Mouse (Mus musculus) stomach, postnatal 0 days (tissue): ENCODE data around the gene Spopl. TPM values are rescaled to one million over a fixed set of nuclear protein-coding genes. Genes with fewer than 3 reads are reported as not detected.

Experiments
- ATAC-seq: fragments of 200-750 bp; cut with Nextera tagmentation; 2 replicates; pipeline ENCODE4 v1.8.0; 2017; ENCODE audit not compliant: low FRiP score, low TSS enrichment
- DNase-seq: peaks from one replicate; pipeline ENCODE4 v3.0.0-alpha.2; 2016; ENCODE audit warnings: low spot score
- H3K27ac ChIP-seq: fragments of 300-500 bp; sonication (generic); replicated peaks from 2 replicates; pipeline ENCODE4 v1.5.1; 2014; ENCODE audit warnings: mild to moderate bottlenecking, control low read depth
- H3K27me3 ChIP-seq: fragments of 300-500 bp; sonication (generic); 2 replicates; pipeline ENCODE4 v1.6.1; 2014; ENCODE audit warnings: low read length; ENCODE audit not compliant: control insufficient read depth, insufficient read depth
- H3K36me3 ChIP-seq: fragments of 300-500 bp; sonication (generic); 2 replicates; pipeline ENCODE4 v1.6.1; 2014; ENCODE audit warnings: low read length, mixed read lengths; ENCODE audit not compliant: control insufficient read depth, insufficient read depth
- H3K4me1 ChIP-seq: fragments of 300-500 bp; sonication (generic); replicated peaks from 2 replicates; pipeline ENCODE4 v1.6.1; 2014; ENCODE audit warnings: antibody characterized with exemption; ENCODE audit not compliant: control insufficient read depth, insufficient read depth
- H3K4me2 ChIP-seq: fragments of 300-500 bp; sonication (generic); replicated peaks from 2 replicates; pipeline ENCODE4 v1.6.1; 2014; ENCODE audit warnings: low read depth, mild to moderate bottlenecking, control low read depth, moderate library complexity
- H3K4me3 ChIP-seq: fragments of 300-500 bp; sonication (generic); 2 replicates; pipeline ENCODE4 v1.5.1; 2014; ENCODE audit warnings: low read depth, low read length, control low read depth
- H3K9ac ChIP-seq: fragments of 300-500 bp; sonication (generic); 2 replicates; pipeline ENCODE4 v1.6.1; 2014; ENCODE audit warnings: mild to moderate bottlenecking, low read length, control low read depth, mixed read lengths
- H3K9me3 ChIP-seq: fragments of 300-500 bp; sonication (generic); 2 replicates; pipeline ENCODE4 v1.6.1; 2016; ENCODE audit warnings: low read length; ENCODE audit not compliant: control insufficient read depth
- CTCF ChIP-seq: IDR thresholded peaks from 2 replicates; pipeline ENCODE4 v1.5.1; 2016; ENCODE audit warnings: antibody characterized with exemption, low read depth, mild to moderate bottlenecking, moderate library complexity
- EP300 ChIP-seq: optimal IDR thresholded peaks from 2 replicates; pipeline ENCODE3; 2016; ENCODE audit warnings: antibody characterized with exemption
- WGBS: fragments of 180-500 bp; shearing (Covaris S2); extraction: QIAGEN DNeasy Blood & Tissue Kit; methylation state at CpG from one replicate; pipeline ENCODE4 v1.1.7; 2014; 5-methylcytosine and 5-hydroxymethylcytosine counted together
- polyA plus RNA-seq: library from polyadenylated mRNA; unstranded; fragments of >200 nt; fragmentation: Nextera tagmentation; extraction: Ambion mirVana; gene quantifications from 2 replicates; pipeline ENCODE4 v1.2.1, GENCODE M21; 2015

Spopl gene
- polyA plus RNA-seq, 1 experiment from 2014 or later: 6.6 TPM

GRCm38 (mm10) chr2:23570563-23570962 lies 1.3 kb downstream of the Spopl start:
- ATAC-seq: no peak
- 78% methylated on average over 4 of the region's 4 CpGs for WGBS

GRCm38 (mm10) chr2:23568775-23569174 lies 3.1 kb downstream of the Spopl start:
- Histone ChIP-seq H3K36me3 (no peaks in the 10 kb centered on the region), H3K4me3 (no peak overlapping the region), H3K9ac (no peak overlapping the region), H3K27ac (no peak overlapping the region), H3K4me2 (no peak overlapping the region), H3K4me1 (peaks cover 6% of the 10 kb centered on the region; the same call in 1 of the 2 replicates), H3K9me3 (no peaks in the 10 kb centered on the region), H3K27me3 (no peaks in the 10 kb centered on the region)
- TF ChIP-seq CTCF (no peak), EP300 (no peak)
- DNase-seq: no peak
- ATAC-seq: no peak
- WGBS: 85% methylated on average over 1 of the region's 1 CpGs

More at GRCm38 (mm10) chr2:23570563-23570962, 1.3 kb downstream of the Spopl start:
- no peaks in the 10 kb centered on the region for H3K36me3 ChIP-seq
- H3K27me3 ChIP-seq: no peaks in the 10 kb centered on the region
- no peak overlapping the region for H3K27ac ChIP-seq
- TF ChIP-seq EP300 (no peak), CTCF (no peak)
- H3K4me2 ChIP-seq: peak overlapping the region; percentile 77
- no peaks in the 10 kb centered on the region for H3K9me3 ChIP-seq
- no peak for DNase-seq
- H3K9ac ChIP-seq: no peak overlapping the region
- peaks cover 6% of the 10 kb centered on the region; the same call in 1 of the 2 replicates for H3K4me1 ChIP-seq
- H3K4me3 ChIP-seq: peak overlapping the region; percentile 94

- Histone ChIP-seq H3K4me3 (no peak overlapping the region), H3K36me3 (no peaks in the 10 kb centered on the region), H3K27me3 (no peaks in the 10 kb centered on the region), H3K9me3 (no peaks in the 10 kb centered on the region), H3K4me1 (no peaks in the 10 kb centered on the region), H3K9ac (no peak overlapping the region), H3K4me2 (no peak overlapping the region), H3K27ac (no peak overlapping the region)
- 82% methylated on average over 2 of the region's 2 CpGs for WGBS
- no peak for ATAC-seq
- no peak for DNase-seq
- no peak for TF ChIP-seq CTCF
- TF ChIP-seq EP300: no peak
Observed at GRCm38 (mm10) chr2:23565081-23565801, 6.7 kb downstream of the Spopl start.

DNA sequence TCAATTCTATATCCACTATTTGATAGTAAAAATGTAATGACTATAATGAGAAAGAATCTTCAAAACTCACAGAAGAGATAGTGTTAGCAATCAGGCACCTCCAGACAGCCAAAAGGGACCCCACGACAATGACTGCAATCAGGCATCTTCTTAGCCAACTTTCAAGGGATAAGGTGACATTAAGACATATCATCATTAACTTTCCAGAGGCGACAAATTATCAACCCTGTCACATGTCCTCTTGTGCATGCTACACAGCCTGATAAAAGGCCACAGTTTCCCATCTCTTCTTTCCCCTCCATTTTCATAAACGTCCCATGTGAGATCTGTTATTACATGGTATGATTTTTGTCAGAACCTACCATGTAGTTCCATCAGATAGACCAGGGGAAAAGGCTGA lies 9.0 kb downstream of the Spopl start:
- H3K27me3 ChIP-seq: no peaks in the 10 kb centered on the region
- H3K9ac ChIP-seq: no peak overlapping the region
- TF ChIP-seq EP300: no peak
- no peak for TF ChIP-seq CTCF
- H3K36me3 ChIP-seq: no peaks in the 10 kb centered on the region
- H3K9me3 ChIP-seq: no peaks in the 10 kb centered on the region
- no peak overlapping the region for H3K4me3 ChIP-seq
- no peak for DNase-seq
- WGBS: 93% methylated on average over 3 of the region's 3 CpGs
- H3K4me1 ChIP-seq: no peaks in the 10 kb centered on the region
- no peak overlapping the region for H3K4me2 ChIP-seq
- no peak for ATAC-seq
- no peak overlapping the region for H3K27ac ChIP-seq

- no peak for ATAC-seq
- Histone ChIP-seq H3K9ac (no peak overlapping the region), H3K9me3 (no peaks in the 10 kb centered on the region), H3K27me3 (no peaks in the 10 kb centered on the region), H3K27ac (no peak overlapping the region), H3K4me2 (no peak overlapping the region), H3K4me1 (no peaks in the 10 kb centered on the region), H3K4me3 (no peak overlapping the region), H3K36me3 (no peaks in the 10 kb centered on the region)
- 94% methylated on average over 2 of the region's 2 CpGs for WGBS
- no peak for DNase-seq
- TF ChIP-seq EP300 (no peak), CTCF (peak; percentile 39; the same call in 1 of the 2 replicates)
Observed at GRCm38 (mm10) chr2:23559186-23559585, 12.7 kb downstream of the Spopl start.

GRCm38 (mm10) chr2:23551235-23551634 lies 20.7 kb downstream of the Spopl start:
- ATAC-seq: no peak
- Histone ChIP-seq H3K27ac (no peak overlapping the region), H3K9me3 (no peaks in the 10 kb centered on the region), H3K27me3 (no peaks in the 10 kb centered on the region), H3K36me3 (no peaks in the 10 kb centered on the region), H3K9ac (no peak overlapping the region), H3K4me3 (no peak overlapping the region), H3K4me2 (no peak overlapping the region), H3K4me1 (no peaks in the 10 kb centered on the region)
- TF ChIP-seq CTCF (no peak), EP300 (no peak)
- DNase-seq: no peak
- WGBS: 64% methylated on average over 1 of the region's 1 CpGs
